ENCODE assay signal across 15 mouse cellular contexts in the genomic region with DNA sequence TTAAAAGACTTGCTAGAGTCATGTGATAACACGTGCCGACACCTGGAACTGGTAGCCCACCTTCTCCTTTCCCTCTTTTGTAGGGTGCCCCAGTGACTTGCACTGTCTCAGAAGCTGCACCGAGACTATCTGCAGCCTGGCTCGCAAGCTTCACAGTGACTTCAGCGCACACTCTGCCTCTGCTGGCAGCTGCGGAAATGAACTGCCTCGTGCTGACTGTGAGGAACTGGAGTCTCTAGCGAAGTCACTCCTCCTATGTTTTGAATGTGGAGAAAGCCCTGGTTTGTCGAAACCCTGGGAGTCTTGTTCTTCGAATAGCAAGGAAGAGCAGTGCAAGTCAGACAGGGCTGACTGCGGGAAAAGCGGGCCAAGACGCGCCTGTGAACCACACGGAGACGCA.
DNase-seq lines count a peak whose midpoint lies in the region; ATAC-seq and TF ChIP-seq lines count a peak whose summit lies in the region.
"Had no signal": no experiment of that assay in that cellular context is flagged by ENCODE, and none has a peak within 500 bp of the region (broad histone marks: within the 10 kb centered on the region; RNA-seq: fewer than 3 reads in every experiment).

No protein-coding gene starts in this region.

- no peaks in the 10 kb centered on the region for H3K27me3 ChIP-seq in midbrain, postnatal 0 days (ENCODE audit: insufficient read depth, low read length)
- no peaks in the 10 kb centered on the region for H3K27me3 ChIP-seq in midbrain, embryonic 16.5 days (ENCODE audit: control insufficient read depth, insufficient read depth, low read depth, low read length)
- H3K27me3 ChIP-seq in stomach, embryonic 16.5 days (ENCODE audit: control insufficient read depth, insufficient read depth, low read length), result no peaks in the 10 kb centered on the region
- H3K27me3 ChIP-seq: heart, embryonic 13.5 days had no signal

- no peak for ATAC-seq in midbrain, postnatal 0 days (ENCODE audit: low FRiP score)
- no peak; the same call in 1 of the 2 replicates for ATAC-seq in midbrain, embryonic 16.5 days
- ATAC-seq in stomach, embryonic 16.5 days (ENCODE audit: insufficient read depth, low FRiP score), result peak; percentile 16; the same call in 1 of the 2 replicates

- no peak overlapping the region for H3K9ac ChIP-seq in midbrain, postnatal 0 days (replicated peaks; ENCODE audit: low read length, poor library complexity, severe bottlenecking)
- H3K9ac ChIP-seq in midbrain, embryonic 16.5 days (ENCODE audit: low read depth, low read length), result no peak overlapping the region
- no peak overlapping the region for H3K9ac ChIP-seq in stomach, embryonic 16.5 days (ENCODE audit: low read length)
- H3K9ac ChIP-seq: heart, embryonic 13.5 days had no signal

- H3K36me3 ChIP-seq in midbrain, postnatal 0 days (ENCODE audit: insufficient read depth, low read length), result no peaks in the 10 kb centered on the region
- no peaks in the 10 kb centered on the region for H3K36me3 ChIP-seq in midbrain, embryonic 16.5 days (ENCODE audit: control insufficient read depth, insufficient read depth, low read length)
- no peaks in the 10 kb centered on the region for H3K36me3 ChIP-seq in stomach, embryonic 16.5 days (ENCODE audit: control insufficient read depth, insufficient read depth, low read length)

- no peaks in the 10 kb centered on the region for H3K4me1 ChIP-seq in midbrain, postnatal 0 days (ENCODE audit: insufficient read depth, low read length)
- H3K4me1 ChIP-seq in midbrain, embryonic 16.5 days (ENCODE audit: control insufficient read depth, insufficient read depth, low read length), result no peaks in the 10 kb centered on the region
- no peaks in the 10 kb centered on the region for H3K4me1 ChIP-seq in stomach, embryonic 16.5 days (ENCODE audit: control insufficient read depth, insufficient read depth, low read length)
- H3K4me1 ChIP-seq: heart, embryonic 13.5 days had no signal

- TF ChIP-seq CTCF in midbrain, postnatal 0 days (IDR thresholded peaks at IDR 0.05), result peak; percentile 44

- H3K4me2 ChIP-seq in midbrain, postnatal 0 days (ENCODE audit: low read depth, low read length, poor library complexity, severe bottlenecking), result no peak overlapping the region
- H3K4me2 ChIP-seq in midbrain, embryonic 16.5 days (ENCODE audit: low read length), result no peak overlapping the region
- H3K4me2 ChIP-seq in stomach, embryonic 16.5 days (ENCODE audit: low read depth, low read length), result no peak overlapping the region
- H3K4me2 ChIP-seq: heart, embryonic 13.5 days had no signal

- H3K9me3 ChIP-seq in midbrain, postnatal 0 days (ENCODE audit: low read length), result no peaks in the 10 kb centered on the region
- H3K9me3 ChIP-seq in midbrain, embryonic 16.5 days (replicated peaks; ENCODE audit: control insufficient read depth, low read length, poor library complexity, severe bottlenecking), result no peaks in the 10 kb centered on the region
- no peaks in the 10 kb centered on the region for H3K9me3 ChIP-seq in stomach, embryonic 16.5 days (replicated peaks; ENCODE audit: control insufficient read depth, low read length)
- H3K9me3 ChIP-seq: heart, embryonic 13.5 days had no signal

- peak; percentile 16 to 41 for DNase-seq in layer of hippocampus, adult 18-20 months (ENCODE audit: low spot score in 2 of 2)
- DNase-seq in layer of hippocampus, postnatal 25 days (ENCODE audit: extremely low spot score in 1 of 2, low spot score in 1 of 2), result no peak
- DNase-seq in midbrain, postnatal 0 days (ENCODE audit: low spot score), result peak; percentile 59
- DNase-seq in left cerebral cortex, postnatal 14 days (ENCODE audit: low spot score in 2 of 2), result peak; percentile 60 to 73
- no peak for DNase-seq in kidney, postnatal 10 days
- no peak for DNase-seq in testis, postnatal 14 days (ENCODE audit: low spot score)
- DNase-seq: adrenal gland, postnatal 14 days; B cell, adult 2 months; cerebellum, adult 11-12 months; gastrocnemius, postnatal 25 days; kidney, postnatal 36 days had no signal

- H3K4me3 ChIP-seq in midbrain, postnatal 0 days (ENCODE audit: low read depth, low read length), result no peak overlapping the region
- no peak overlapping the region for H3K4me3 ChIP-seq in midbrain, embryonic 16.5 days (ENCODE audit: low read depth, low read length)
- H3K4me3 ChIP-seq in stomach, embryonic 16.5 days (replicated peaks; ENCODE audit: low read length), result no peak overlapping the region
- H3K4me3 ChIP-seq: heart, embryonic 13.5 days had no signal

- H3K27ac ChIP-seq in midbrain, postnatal 0 days (ENCODE audit: low read depth, low read length), result no peak overlapping the region
- no peak overlapping the region for H3K27ac ChIP-seq in midbrain, embryonic 16.5 days (ENCODE audit: low read length)
- H3K27ac ChIP-seq in stomach, embryonic 16.5 days (ENCODE audit: low read length), result peak overlapping the region; percentile 82
- H3K27ac ChIP-seq: heart, embryonic 13.5 days; macrophage had no signal

- intact Hi-C loops in left cerebral cortex, postnatal 14 days (cut with DNase I), result loop anchor here (10.0 kb wide), 1 partner anchor 242 kb away; no protein-coding TSS in a partner anchor

- 86% methylated on average over 16 of the region's 16 CpGs for WGBS in midbrain, postnatal 0 days
- WGBS in midbrain, embryonic 16.5 days, result 85% methylated on average over 16 of the region's 16 CpGs
- 77% methylated on average over 16 of the region's 16 CpGs for WGBS in stomach, embryonic 16.5 days

Comparison
In these comparisons a context has a peak if more than half of its experiments do, and no peak if none do; other contexts are left out.
1. DNase-seq: peak in layer of hippocampus, adult 18-20 months (2 of 2), midbrain, postnatal 0 days (single experiment) and left cerebral cortex, postnatal 14 days (2 of 2); none in layer of hippocampus, postnatal 25 days (0 of 2), kidney, postnatal 10 days (single experiment) and testis, postnatal 14 days (single experiment).